Mouse (Mus musculus) limb, embryonic 12.5 days (tissue): ENCODE data around the gene Prn. TPM values are rescaled to one million over a fixed set of nuclear protein-coding genes. Genes with fewer than 3 reads are reported as not detected.

ENCODE experiments used
- ATAC-seq: fragments of 200-750 bp; cut with Nextera tagmentation; 2 replicates; pipeline ENCODE4 v1.8.0; 2017; ENCODE audit warnings: low read depth, moderate TSS enrichment; ENCODE audit not compliant: insufficient number of reproducible peaks, insufficient read depth, low FRiP score, low TSS enrichment
- H3K27ac ChIP-seq: fragments of 300-500 bp; sonication (generic); 2 replicates; pipeline ENCODE4 v1.5.1; 2016; ENCODE audit warnings: mild to moderate bottlenecking, moderate library complexity
- H3K27me3 ChIP-seq: fragments of 300-500 bp; sonication (generic); 2 replicates; pipeline ENCODE4 v1.6.1; 2016; ENCODE audit warnings: mild to moderate bottlenecking, moderate library complexity
- H3K36me3 ChIP-seq: fragments of 300-500 bp; sonication (generic); 2 replicates; pipeline ENCODE4 v1.6.1; 2016; ENCODE audit warnings: mild to moderate bottlenecking, moderate library complexity
- H3K4me1 ChIP-seq: fragments of 300-500 bp; sonication (generic); replicated peaks from 2 replicates; pipeline ENCODE4 v1.6.1; 2016
- H3K4me2 ChIP-seq: fragments of 300-500 bp; sonication (generic); 2 replicates; pipeline ENCODE4 v1.6.1; 2016; ENCODE audit warnings: mild to moderate bottlenecking, moderate library complexity
- H3K4me3 ChIP-seq: fragments of 300-500 bp; sonication (generic); replicated peaks from 2 replicates; pipeline ENCODE4 v1.5.1; 2016; ENCODE audit warnings: mild to moderate bottlenecking
- H3K9ac ChIP-seq: fragments of 300-500 bp; sonication (generic); replicated peaks from 2 replicates; pipeline ENCODE4 v1.6.1; 2016; ENCODE audit warnings: mild to moderate bottlenecking, moderate library complexity
- H3K9me3 ChIP-seq: fragments of 300-500 bp; sonication (generic); 2 replicates; pipeline ENCODE4 v1.6.1; 2016; ENCODE audit warnings: mild to moderate bottlenecking, moderate library complexity
- WGBS: fragments of 180-500 bp; shearing (Covaris S2); methylation state at CpG from one replicate; pipeline ENCODE4 v1.1.7; 2016; 5-methylcytosine and 5-hydroxymethylcytosine counted together
- polyA plus RNA-seq: library from polyadenylated mRNA; unstranded; fragments of >200 nt; fragmentation: Nextera tagmentation; extraction: Ambion mirVana; gene quantifications from 2 replicates; pipeline ENCODE4 v1.2.1, GENCODE M21; 2016

Prn gene
- not detected in 2 replicates for polyA plus RNA-seq

GRCm38 (mm10) chr2:131909683-131910572, at the start of gene Prn, which contains the start of gene Prnp:
Gene Prn (plus strand): TSS chr2:131909957.
Gene Prnp (plus strand): TSS chr2:131909928.
- Histone ChIP-seq H3K4me3 (peak within 1 kb of the TSS; percentile 70), H3K9ac (peak within 1 kb of the TSS; percentile 84), H3K4me1 (peaks cover 21% of the 10 kb centered on the region), H3K36me3 (peaks cover 5% of the 10 kb centered on the region; the same call in 1 of the 2 replicates), H3K9me3 (no peaks in the 10 kb centered on the region), H3K4me2 (peak within 1 kb of the TSS; percentile 76), H3K27ac (peak within 1 kb of the TSS; percentile 77), H3K27me3 (0 out of 2 replicates have a peak, but pooled peaks cover 8% of the 10 kb centered on the region)
- ATAC-seq, result peak; percentile 92
- 4% methylated on average over 51 of the region's 52 CpGs for WGBS

GRCm38 (mm10) chr2:131862617-131863275, 47.0 kb upstream of the Prn start:
- no peaks in the 10 kb centered on the region for H3K36me3 ChIP-seq
- 58% methylated on average over 3 of the region's 3 CpGs for WGBS
- H3K9ac ChIP-seq, result no peak overlapping the region
- H3K27ac ChIP-seq, result no peak overlapping the region
- no peaks in the 10 kb centered on the region for H3K9me3 ChIP-seq
- no peak for ATAC-seq
- H3K27me3 ChIP-seq, result no peaks in the 10 kb centered on the region
- no peak overlapping the region for H3K4me3 ChIP-seq
- H3K4me1 ChIP-seq, result no peaks in the 10 kb centered on the region
- H3K4me2 ChIP-seq, result no peak overlapping the region

- 68% methylated on average over 3 of the region's 3 CpGs for WGBS
- ATAC-seq, result no peak
- H3K4me1 ChIP-seq, result no peaks in the 10 kb centered on the region
- H3K27ac ChIP-seq, result no peak overlapping the region
- no peaks in the 10 kb centered on the region for H3K9me3 ChIP-seq
- H3K36me3 ChIP-seq, result no peaks in the 10 kb centered on the region
- no peak overlapping the region for H3K9ac ChIP-seq
- H3K4me3 ChIP-seq, result no peak overlapping the region
- no peak overlapping the region for H3K4me2 ChIP-seq
- H3K27me3 ChIP-seq, result no peaks in the 10 kb centered on the region
These were observed 46.3 kb upstream of the Prn start for GRCm38 (mm10) chr2:131863472-131863871.

GRCm38 (mm10) chr2:131864262-131864796, 45.4 kb upstream of the Prn start:
- H3K9me3 ChIP-seq, result no peaks in the 10 kb centered on the region
- no peaks in the 10 kb centered on the region for H3K36me3 ChIP-seq
- no peak overlapping the region for H3K27ac ChIP-seq
- H3K4me2 ChIP-seq, result no peak overlapping the region
- 93% methylated on average over 2 of the region's 2 CpGs for WGBS
- no peak for ATAC-seq
- no peaks in the 10 kb centered on the region for H3K4me1 ChIP-seq
- no peak overlapping the region for H3K9ac ChIP-seq
- H3K4me3 ChIP-seq, result no peak overlapping the region
- no peaks in the 10 kb centered on the region for H3K27me3 ChIP-seq

- Histone ChIP-seq H3K9me3 (no peaks in the 10 kb centered on the region), H3K27ac (no peak overlapping the region), H3K27me3 (no peaks in the 10 kb centered on the region), H3K4me1 (no peaks in the 10 kb centered on the region), H3K4me2 (no peak overlapping the region), H3K36me3 (no peaks in the 10 kb centered on the region), H3K4me3 (no peak overlapping the region), H3K9ac (no peak overlapping the region)
- no peak for ATAC-seq
These were observed 43.1 kb upstream of the Prn start for GRCm38 (mm10) chr2:131866676-131867075.

GRCm38 (mm10) chr2:131868983-131869382, 40.8 kb upstream of the Prn start:
- WGBS, result 90% methylated on average over 5 of the region's 5 CpGs
- H3K4me3 ChIP-seq, result no peak overlapping the region
- H3K4me1 ChIP-seq, result no peaks in the 10 kb centered on the region; the same call in 1 of the 2 replicates
- H3K27ac ChIP-seq, result no peak overlapping the region
- ATAC-seq, result no peak
- no peaks in the 10 kb centered on the region for H3K27me3 ChIP-seq
- no peaks in the 10 kb centered on the region for H3K36me3 ChIP-seq
- H3K9ac ChIP-seq, result no peak overlapping the region
- no peaks in the 10 kb centered on the region for H3K9me3 ChIP-seq
- H3K4me2 ChIP-seq, result no peak overlapping the region

- no peak for ATAC-seq
- Histone ChIP-seq H3K4me2 (no peak overlapping the region), H3K27me3 (no peaks in the 10 kb centered on the region), H3K9me3 (no peaks in the 10 kb centered on the region), H3K36me3 (no peaks in the 10 kb centered on the region), H3K9ac (no peak overlapping the region), H3K4me3 (no peak overlapping the region), H3K4me1 (no peaks in the 10 kb centered on the region; the same call in 1 of the 2 replicates), H3K27ac (0 out of 2 replicates have a peak overlapping the region, but pooled peaks have one; percentile 20)
- WGBS, result 47% methylated on average over 1 of the region's 1 CpGs
These were observed 36.4 kb upstream of the Prn start for GRCm38 (mm10) chr2:131873376-131873775.

- H3K4me2 ChIP-seq, result no peak overlapping the region
- H3K36me3 ChIP-seq, result no peaks in the 10 kb centered on the region
- no peak overlapping the region for H3K27ac ChIP-seq
- 91% methylated on average over 7 of the region's 7 CpGs for WGBS
- no peaks in the 10 kb centered on the region for H3K9me3 ChIP-seq
- no peaks in the 10 kb centered on the region; the same call in 1 of the 2 replicates for H3K4me1 ChIP-seq
- no peak overlapping the region for H3K9ac ChIP-seq
- no peaks in the 10 kb centered on the region for H3K27me3 ChIP-seq
- ATAC-seq, result no peak
- H3K4me3 ChIP-seq, result no peak overlapping the region
These were observed 33.0 kb upstream of the Prn start for GRCm38 (mm10) chr2:131876551-131877265.

- Histone ChIP-seq H3K4me3 (no peak overlapping the region), H3K4me1 (no peaks in the 10 kb centered on the region), H3K27me3 (no peaks in the 10 kb centered on the region), H3K9ac (no peak overlapping the region), H3K4me2 (no peak overlapping the region), H3K9me3 (no peaks in the 10 kb centered on the region), H3K36me3 (no peaks in the 10 kb centered on the region), H3K27ac (no peak overlapping the region)
- 76% methylated on average over 4 of the region's 4 CpGs for WGBS
- no peak for ATAC-seq
These were observed 28.0 kb upstream of the Prn start for GRCm38 (mm10) chr2:131881766-131882165.

- no peaks in the 10 kb centered on the region for H3K4me1 ChIP-seq
- H3K9me3 ChIP-seq, result no peaks in the 10 kb centered on the region
- no peak overlapping the region for H3K9ac ChIP-seq
- no peak overlapping the region for H3K4me2 ChIP-seq
- no peaks in the 10 kb centered on the region for H3K27me3 ChIP-seq
- no peak overlapping the region for H3K4me3 ChIP-seq
- H3K27ac ChIP-seq, result no peak overlapping the region
- H3K36me3 ChIP-seq, result no peaks in the 10 kb centered on the region
- ATAC-seq, result no peak
- WGBS, result 81% methylated on average over 2 of the region's 2 CpGs
These were observed 26.6 kb upstream of the Prn start for GRCm38 (mm10) chr2:131883136-131883535.
